Mouse (Mus musculus): ENCODE results near the gene Aldh1b1. TPM values are rescaled to one million over a fixed set of nuclear protein-coding genes. Genes with fewer than 3 reads are reported as not detected.

Aldh1b1 gene
- polyA plus RNA-seq, 1 experiment: 0.14 TPM

GRCm38 (mm10) chr4:45795191-45795811 is 3.5 kb upstream of the Aldh1b1 start:
- Histone ChIP-seq H3K9me3 (ENCODE audit: control insufficient read depth, low read length) (no peaks in the 10 kb centered on the region), H3K4me3 (replicated peaks) (no peak overlapping the region), H3K27me3 (ENCODE audit: control insufficient read depth) (peaks cover 14% of the 10 kb centered on the region), H3K4me1 (ENCODE audit: control insufficient read depth) (peaks cover 5% of the 10 kb centered on the region), H3K36me3 (ENCODE audit: control insufficient read depth) (no peaks in the 10 kb centered on the region)
- TF ChIP-seq TAL1 (IDR thresholded peaks at IDR 0.05; ENCODE audit: low read length): no peak
- TF ChIP-seq GATA1 (IDR thresholded peaks at IDR 0.05; ENCODE audit: low read length): no peak

DNA sequence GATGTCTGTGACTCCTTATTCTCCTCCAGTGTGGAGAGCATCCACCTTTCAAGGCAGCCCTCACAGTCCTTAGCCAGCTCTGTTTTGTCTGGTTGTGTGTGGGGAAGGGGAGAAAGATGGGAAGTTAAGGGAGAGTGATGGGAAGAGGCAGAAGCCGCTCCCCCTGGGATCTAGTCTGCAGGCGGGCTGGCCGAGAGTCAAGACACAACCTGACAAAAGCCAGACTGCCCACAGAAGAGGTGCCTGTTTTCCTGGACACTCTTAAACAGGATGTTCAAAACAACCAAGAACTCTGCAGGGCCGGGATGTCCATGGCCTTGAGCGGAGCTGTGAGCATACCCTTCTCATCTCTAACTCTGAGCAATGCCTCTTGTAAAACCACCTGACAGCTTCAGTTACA is 2.1 kb upstream of the Aldh1b1 start:
- no peak for TF ChIP-seq GATA1 (IDR thresholded peaks at IDR 0.05; ENCODE audit: low read length)
- no peak for TF ChIP-seq TAL1 (IDR thresholded peaks at IDR 0.05; ENCODE audit: low read length)
- Histone ChIP-seq H3K4me1 (ENCODE audit: control insufficient read depth) (peaks cover 5% of the 10 kb centered on the region), H3K36me3 (ENCODE audit: control insufficient read depth) (no peaks in the 10 kb centered on the region), H3K27me3 (ENCODE audit: control insufficient read depth) (peaks cover 14% of the 10 kb centered on the region), H3K9me3 (ENCODE audit: control insufficient read depth, low read length) (no peaks in the 10 kb centered on the region), H3K4me3 (replicated peaks) (no peak overlapping the region)

GRCm38 (mm10) chr4:45799956-45800537 is 1.2 kb downstream of the Aldh1b1 start:
- H3K4me3 ChIP-seq (replicated peaks): no peak overlapping the region
- H3K36me3 ChIP-seq (ENCODE audit: control insufficient read depth): peaks cover 7% of the 10 kb centered on the region; the same call in 1 of the 2 replicates
- no peak for TF ChIP-seq GATA1 (IDR thresholded peaks at IDR 0.05; ENCODE audit: low read length)
- TF ChIP-seq TAL1 (IDR thresholded peaks at IDR 0.05; ENCODE audit: low read length): no peak
- H3K27me3 ChIP-seq (ENCODE audit: control insufficient read depth): peaks cover 12% of the 10 kb centered on the region
- no peaks in the 10 kb centered on the region for H3K9me3 ChIP-seq (ENCODE audit: control insufficient read depth, low read length)
- H3K4me1 ChIP-seq (ENCODE audit: control insufficient read depth): peaks cover 5% of the 10 kb centered on the region

DNA sequence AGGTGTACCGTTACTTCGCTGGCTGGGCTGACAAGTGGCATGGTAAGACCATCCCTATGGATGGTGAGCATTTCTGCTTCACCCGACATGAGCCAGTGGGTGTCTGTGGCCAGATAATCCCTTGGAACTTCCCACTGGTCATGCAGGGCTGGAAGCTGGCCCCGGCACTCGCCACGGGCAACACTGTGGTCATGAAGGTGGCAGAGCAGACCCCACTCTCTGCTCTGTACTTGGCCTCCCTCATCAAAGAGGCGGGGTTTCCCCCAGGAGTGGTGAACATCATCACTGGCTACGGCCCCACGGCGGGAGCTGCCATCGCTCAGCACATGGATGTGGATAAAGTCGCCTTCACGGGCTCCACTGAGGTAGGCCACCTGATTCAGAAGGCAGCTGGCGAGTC is 4.1 kb downstream of the Aldh1b1 start:
- H3K9me3 ChIP-seq (ENCODE audit: control insufficient read depth, low read length): no peaks in the 10 kb centered on the region
- no peak overlapping the region for H3K4me3 ChIP-seq (replicated peaks)
- peaks cover 5% of the 10 kb centered on the region for H3K4me1 ChIP-seq (ENCODE audit: control insufficient read depth)
- H3K36me3 ChIP-seq (ENCODE audit: control insufficient read depth): peaks cover 7% of the 10 kb centered on the region; the same call in 1 of the 2 replicates
- no peak for TF ChIP-seq GATA1 (IDR thresholded peaks at IDR 0.05; ENCODE audit: low read length)
- H3K27me3 ChIP-seq (ENCODE audit: control insufficient read depth): peaks cover 5% of the 10 kb centered on the region

- H3K4me1 ChIP-seq (ENCODE audit: control insufficient read depth): no peaks in the 10 kb centered on the region
- no peak overlapping the region for H3K4me3 ChIP-seq (replicated peaks)
- H3K36me3 ChIP-seq (ENCODE audit: control insufficient read depth): peaks cover 3% of the 10 kb centered on the region; the same call in 1 of the 2 replicates
- no peaks in the 10 kb centered on the region; the same call in 1 of the 2 replicates for H3K27me3 ChIP-seq (ENCODE audit: control insufficient read depth)
- H3K9me3 ChIP-seq (ENCODE audit: control insufficient read depth, low read length): no peaks in the 10 kb centered on the region
- no peak for TF ChIP-seq GATA1 (IDR thresholded peaks at IDR 0.05; ENCODE audit: low read length)
- TF ChIP-seq TAL1 (IDR thresholded peaks at IDR 0.05; ENCODE audit: low read length): no peak
These were observed 9.2 kb downstream of the Aldh1b1 start for GRCm38 (mm10) chr4:45808034-45808433.

DNA sequence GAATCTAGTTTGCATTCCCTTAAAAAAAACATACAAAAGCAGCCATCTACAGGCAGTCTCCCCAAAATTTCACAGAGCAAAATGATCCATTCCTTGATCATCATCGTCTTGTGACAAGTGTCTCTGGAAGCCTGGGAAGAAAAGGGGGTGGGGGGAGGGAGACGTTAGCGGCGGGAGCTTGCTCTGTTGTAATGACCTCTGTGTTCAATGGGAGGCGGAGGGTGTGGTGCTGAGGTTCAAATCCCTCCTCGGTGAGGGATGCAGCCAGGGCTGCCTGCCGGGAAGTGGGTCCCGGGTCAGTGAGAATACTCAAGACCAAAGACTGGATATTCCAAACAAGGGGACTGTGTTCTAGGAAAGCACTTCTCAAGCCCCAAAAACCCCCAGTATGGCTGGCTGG is 12.4 kb downstream of the Aldh1b1 start:
- Histone ChIP-seq H3K4me3 (replicated peaks) (no peak overlapping the region), H3K27me3 (ENCODE audit: control insufficient read depth) (no peaks in the 10 kb centered on the region; the same call in 1 of the 2 replicates), H3K36me3 (ENCODE audit: control insufficient read depth) (no peaks in the 10 kb centered on the region), H3K9me3 (ENCODE audit: control insufficient read depth, low read length) (no peaks in the 10 kb centered on the region), H3K4me1 (ENCODE audit: control insufficient read depth) (no peaks in the 10 kb centered on the region)
- TF ChIP-seq GATA1 (IDR thresholded peaks at IDR 0.05; ENCODE audit: low read length): no peak
- TF ChIP-seq TAL1 (IDR thresholded peaks at IDR 0.05; ENCODE audit: low read length): no peak

GRCm38 (mm10) chr4:45815542-45815941 is 16.7 kb downstream of the Aldh1b1 start:
- Histone ChIP-seq H3K4me1 (ENCODE audit: control insufficient read depth) (no peaks in the 10 kb centered on the region), H3K27me3 (ENCODE audit: control insufficient read depth) (peaks cover 5% of the 10 kb centered on the region), H3K9me3 (ENCODE audit: control insufficient read depth, low read length) (no peaks in the 10 kb centered on the region), H3K4me3 (replicated peaks) (no peak overlapping the region), H3K36me3 (ENCODE audit: control insufficient read depth) (no peaks in the 10 kb centered on the region)
- TF ChIP-seq GATA1 (IDR thresholded peaks at IDR 0.05; ENCODE audit: low read length): no peak
- TF ChIP-seq TAL1 (IDR thresholded peaks at IDR 0.05; ENCODE audit: low read length): no peak

GRCm38 (mm10) chr4:45818814-45819207 is 20.0 kb downstream of the Aldh1b1 start:
- no peaks in the 10 kb centered on the region for H3K9me3 ChIP-seq (ENCODE audit: control insufficient read depth, low read length)
- H3K4me3 ChIP-seq (replicated peaks): no peak overlapping the region
- H3K4me1 ChIP-seq (ENCODE audit: control insufficient read depth): no peaks in the 10 kb centered on the region

DNA sequence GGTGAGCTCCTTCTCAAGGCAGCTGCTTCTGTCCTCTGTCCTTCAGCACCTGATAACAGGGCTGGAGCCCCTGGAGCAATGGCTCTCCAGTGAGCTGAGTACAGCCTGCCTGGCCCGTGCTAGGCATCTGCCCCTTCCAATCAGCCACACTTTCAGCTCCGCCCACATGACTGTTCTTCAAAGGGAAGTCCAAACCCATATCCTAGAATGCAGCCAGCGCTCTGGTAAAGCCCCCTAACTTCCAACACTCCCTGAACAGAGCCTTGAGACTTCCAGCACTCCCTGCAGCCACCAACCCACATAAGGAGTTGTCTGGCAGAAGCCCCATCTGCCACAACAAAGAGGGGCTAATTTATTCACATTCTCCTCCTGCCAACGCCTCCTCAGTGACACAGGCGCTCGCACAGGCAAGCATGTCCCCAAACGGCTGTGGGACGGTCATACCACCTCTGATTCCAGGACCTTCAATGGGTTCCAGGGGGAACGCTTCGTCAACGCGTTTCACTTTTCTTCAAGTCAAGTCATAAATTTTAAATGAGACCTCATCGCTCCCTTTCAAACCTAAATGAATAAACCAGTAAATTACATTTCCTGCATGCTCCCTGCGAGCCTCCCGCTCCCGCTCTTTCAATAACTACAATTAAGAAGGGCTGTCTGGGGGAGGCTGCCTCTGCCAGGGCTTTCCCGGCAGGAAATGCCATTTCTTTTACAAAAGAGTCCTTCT is 20.5 kb downstream of the Aldh1b1 start:
- no peaks in the 10 kb centered on the region for H3K4me1 ChIP-seq (ENCODE audit: control insufficient read depth)
- H3K9me3 ChIP-seq (ENCODE audit: control insufficient read depth, low read length): no peaks in the 10 kb centered on the region
- no peaks in the 10 kb centered on the region for H3K36me3 ChIP-seq (ENCODE audit: control insufficient read depth)
- no peak overlapping the region for H3K4me3 ChIP-seq (replicated peaks)
- TF ChIP-seq TAL1 (IDR thresholded peaks at IDR 0.05; ENCODE audit: low read length): no peak
- H3K27me3 ChIP-seq (ENCODE audit: control insufficient read depth): peaks cover 22% of the 10 kb centered on the region

More at GRCm38 (mm10) chr4:45818814-45819207, 20.0 kb downstream of the Aldh1b1 start:
- peaks cover 16% of the 10 kb centered on the region for H3K27me3 ChIP-seq (ENCODE audit: control insufficient read depth)
- H3K36me3 ChIP-seq (ENCODE audit: control insufficient read depth): no peaks in the 10 kb centered on the region
- TF ChIP-seq TAL1 (IDR thresholded peaks at IDR 0.05; ENCODE audit: low read length): no peak
- no peak for TF ChIP-seq GATA1 (IDR thresholded peaks at IDR 0.05; ENCODE audit: low read length)

All from erythroblast, embryonic 14.5 days (primary cell).